Mouse (Mus musculus) thymus, adult 2 months (tissue): ENCODE results near the gene Cntnap1. TPM values are rescaled to one million over a fixed set of nuclear protein-coding genes. Genes with fewer than 3 reads are reported as not detected.
A peak's percentile ranks its signal among the peaks of the same experiment; 100 is the strongest.

Experiments used
- DNase-seq: peaks from one replicate; pipeline ENCODE4 v3.0.0; 2021
- H3K27ac ChIP-seq: fragments of 200-500 bp; 2 replicates; pipeline ENCODE4 v1.5.1; 2012; ENCODE audit warnings: low read length, control low read depth; ENCODE audit not compliant: control insufficient read depth, insufficient read depth
- H3K27me3 ChIP-seq: fragments of 200-500 bp; 2 replicates; pipeline ENCODE4 v1.6.1; 2012; ENCODE audit warnings: mild to moderate bottlenecking, low read length, moderate library complexity, mixed read lengths; ENCODE audit not compliant: control insufficient read depth, insufficient read depth
- H3K36me3 ChIP-seq: fragments of 200-500 bp; 2 replicates; pipeline ENCODE4 v1.6.1; 2012; ENCODE audit warnings: mild to moderate bottlenecking, low read length, moderate library complexity; ENCODE audit not compliant: control insufficient read depth, insufficient read depth
- H3K4me1 ChIP-seq: fragments of 200-500 bp; replicated peaks from 2 replicates; pipeline ENCODE4 v1.6.1; 2012; ENCODE audit warnings: low read length; ENCODE audit not compliant: control insufficient read depth, insufficient read depth
- H3K4me3 ChIP-seq: fragments of 200-500 bp; 2 replicates; pipeline ENCODE4 v1.5.1; 2012; ENCODE audit warnings: mild to moderate bottlenecking, low read length, control low read depth, moderate library complexity; ENCODE audit not compliant: control insufficient read depth, insufficient read depth
- CTCF ChIP-seq: fragments of 200-500 bp; IDR thresholded peaks from 2 replicates; pipeline ENCODE4 v1.5.1; 2012; ENCODE audit warnings: mild to moderate bottlenecking, control low read depth, low read length, moderate library complexity, borderline replicate concordance; ENCODE audit not compliant: control insufficient read depth, poor library complexity, insufficient read depth; ENCODE audit errors: extremely low read depth
- POLR2A ChIP-seq: fragments of 200-500 bp; IDR thresholded peaks from 2 replicates; pipeline ENCODE4 v1.6.1; 2012; ENCODE audit warnings: mild to moderate bottlenecking, low read length, control low read depth, moderate library complexity; ENCODE audit not compliant: control insufficient read depth, poor library complexity, insufficient read depth; ENCODE audit errors: extremely low read depth
- WGBS: fragments of 180-500 bp; shearing (Covaris S2); methylation state at CpG from one replicate; pipeline ENCODE4 v1.1.7; 2018; 5-methylcytosine and 5-hydroxymethylcytosine counted together
- polyA plus RNA-seq: library from polyadenylated mRNA; depleted of rRNA; stranded (reverse); fragments of >200 nt; gene quantifications from 2 replicates; pipeline ENCODE4 v1.2.3, GENCODE M21; 2012

Gene Cntnap1
- polyA plus RNA-seq, 1 experiment = 4.5 TPM

DNA sequence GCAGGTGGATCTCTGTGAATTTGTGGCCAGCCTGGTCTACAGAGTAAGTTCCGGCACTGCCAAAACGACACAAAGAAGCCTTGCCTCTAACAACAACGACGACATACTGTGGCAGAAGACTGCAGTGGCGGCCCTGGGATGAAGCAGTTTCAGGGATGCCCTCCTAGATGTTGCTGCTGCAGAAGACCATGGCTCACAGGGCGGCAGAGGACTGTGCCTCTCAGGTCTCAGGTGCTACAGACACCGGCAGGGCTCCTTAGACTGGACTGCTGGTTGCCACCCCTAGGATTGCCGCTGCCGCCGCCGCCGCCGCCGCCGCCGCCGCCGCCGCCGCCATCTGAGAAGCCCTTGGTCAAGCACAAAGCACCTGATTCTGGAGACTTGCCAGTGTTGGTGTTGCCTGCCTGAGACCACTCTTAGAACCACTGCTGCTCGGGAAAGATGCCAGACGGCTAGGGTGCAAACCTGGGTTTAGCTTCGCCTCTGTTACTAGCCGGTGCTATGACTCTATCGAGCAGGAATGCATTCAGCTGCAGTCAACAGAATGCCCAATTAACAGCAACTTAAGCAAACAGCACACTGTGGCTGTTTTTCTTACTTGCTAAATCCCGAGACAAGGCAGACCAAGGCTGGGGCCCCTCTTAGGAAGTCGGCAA lies 30.0 kb upstream of the Cntnap1 start:
- no peaks in the 10 kb centered on the region for H3K36me3 ChIP-seq
- TF ChIP-seq CTCF (no peak), POLR2A (no peak)
- peaks cover 6% of the 10 kb centered on the region; the same call in 1 of the 2 replicates for H3K27me3 ChIP-seq
- DNase-seq = no peak
- H3K4me3 ChIP-seq = no peak overlapping the region
- WGBS = 67% methylated on average over 27 of the region's 27 CpGs
- no peak overlapping the region for H3K27ac ChIP-seq
- peaks cover 7% of the 10 kb centered on the region; the same call in 1 of the 2 replicates for H3K4me1 ChIP-seq

- 88% methylated on average over 8 of the region's 8 CpGs for WGBS
- peaks cover 7% of the 10 kb centered on the region; the same call in 1 of the 2 replicates for H3K4me1 ChIP-seq
- H3K36me3 ChIP-seq = no peaks in the 10 kb centered on the region
- DNase-seq = no peak
- TF ChIP-seq CTCF (no peak), POLR2A (no peak)
- no peak overlapping the region for H3K27ac ChIP-seq
- H3K27me3 ChIP-seq = peaks cover 6% of the 10 kb centered on the region; the same call in 1 of the 2 replicates
- no peak overlapping the region for H3K4me3 ChIP-seq
These were observed 29.2 kb upstream of the Cntnap1 start for GRCm38 (mm10) chr11:101141088-101141487.

DNA sequence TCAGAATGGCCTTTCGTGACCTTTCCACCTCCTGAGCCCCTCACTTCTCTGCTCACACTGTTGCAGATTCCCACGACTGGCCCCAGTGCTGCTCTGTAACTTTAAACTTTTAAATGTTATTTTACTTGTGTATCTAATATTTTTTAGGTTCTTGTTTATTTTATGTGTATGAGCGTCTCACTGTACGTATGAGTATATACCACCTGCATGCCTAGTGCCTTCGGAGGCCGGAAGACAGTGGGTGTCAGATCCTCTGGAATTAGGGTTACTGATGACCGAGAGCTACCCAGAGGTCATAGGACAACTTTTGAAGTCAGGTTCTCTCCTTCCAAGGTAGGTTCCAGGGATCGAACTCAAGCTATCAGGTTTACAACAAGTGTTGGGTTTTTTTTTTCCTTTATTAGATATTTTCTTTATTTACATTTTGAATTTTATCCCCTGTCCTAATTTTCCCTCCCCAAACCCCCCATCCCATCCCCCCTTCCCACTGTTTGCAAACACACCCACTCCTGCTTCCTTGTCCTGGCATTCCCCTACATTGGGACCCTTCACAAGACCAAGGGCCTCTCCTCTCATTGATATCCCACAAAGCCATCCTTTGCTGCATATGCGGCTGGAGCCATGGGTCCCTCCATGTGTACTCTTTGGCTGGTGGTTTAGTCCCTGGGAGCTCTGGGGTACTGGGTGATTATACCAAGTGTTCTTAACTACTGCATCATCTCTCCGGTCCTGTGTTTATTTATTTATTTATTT lies 27.9 kb upstream of the Cntnap1 start:
- 98% methylated on average over 10 of the region's 10 CpGs for WGBS
- TF ChIP-seq CTCF (no peak), POLR2A (no peak)
- Histone ChIP-seq H3K4me1 (peaks cover 7% of the 10 kb centered on the region; the same call in 1 of the 2 replicates), H3K36me3 (no peaks in the 10 kb centered on the region), H3K4me3 (no peak overlapping the region), H3K27ac (no peak overlapping the region), H3K27me3 (peaks cover 6% of the 10 kb centered on the region; the same call in 1 of the 2 replicates)
- DNase-seq = no peak

- DNase-seq = peak; percentile 64
- H3K27ac ChIP-seq = peak overlapping the region; percentile 77
- H3K36me3 ChIP-seq = no peaks in the 10 kb centered on the region
- 16% methylated on average over 19 of the region's 19 CpGs for WGBS
- H3K27me3 ChIP-seq = peaks cover 6% of the 10 kb centered on the region; the same call in 1 of the 2 replicates
- H3K4me3 ChIP-seq = peak overlapping the region; percentile 55
- peaks cover 7% of the 10 kb centered on the region; the same call in 1 of the 2 replicates for H3K4me1 ChIP-seq
- TF ChIP-seq CTCF (no peak), POLR2A (0 out of 2 replicates have a peak, but pooled peaks have one; percentile 30)
These were observed 26.7 kb upstream of the Cntnap1 start for GRCm38 (mm10) chr11:101143338-101144225.

GRCm38 (mm10) chr11:101146377-101146776 lies 23.9 kb upstream of the Cntnap1 start:
- no peaks in the 10 kb centered on the region for H3K27me3 ChIP-seq
- H3K27ac ChIP-seq = no peak overlapping the region
- TF ChIP-seq CTCF (no peak), POLR2A (no peak)
- peaks cover 6% of the 10 kb centered on the region for H3K4me1 ChIP-seq
- no peak for DNase-seq
- no peaks in the 10 kb centered on the region for H3K36me3 ChIP-seq
- WGBS = 86% methylated on average over 10 of the region's 10 CpGs
- no peak overlapping the region for H3K4me3 ChIP-seq

DNA sequence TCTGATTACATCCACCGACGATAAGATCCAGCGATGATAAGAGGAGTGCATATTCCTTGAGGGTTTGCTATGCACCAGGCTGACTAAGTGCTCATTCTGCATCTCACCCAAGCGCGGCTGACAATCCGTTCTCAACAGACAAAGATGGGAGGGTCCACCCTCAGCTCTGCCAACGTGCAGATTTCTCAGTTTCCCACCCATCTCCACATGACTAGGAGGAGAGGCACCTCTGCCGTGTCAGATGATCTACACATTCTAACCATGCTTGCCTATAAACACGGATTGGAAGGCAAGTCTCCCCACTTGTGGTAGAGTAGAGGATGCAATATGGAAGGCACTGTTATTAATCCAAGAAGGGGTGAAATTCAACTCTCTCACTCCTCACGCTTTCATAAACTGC lies 21.6 kb upstream of the Cntnap1 start:
- H3K4me3 ChIP-seq = no peak overlapping the region
- no peaks in the 10 kb centered on the region for H3K36me3 ChIP-seq
- TF ChIP-seq CTCF (no peak), POLR2A (no peak)
- no peak overlapping the region for H3K27ac ChIP-seq
- no peak for DNase-seq
- H3K27me3 ChIP-seq = no peaks in the 10 kb centered on the region
- peaks cover 4% of the 10 kb centered on the region; the same call in 1 of the 2 replicates for H3K4me1 ChIP-seq
- WGBS = 87% methylated on average over 10 of the region's 10 CpGs
